Mouse (Mus musculus): ENCODE data around the gene Kif1bp. TPM values are rescaled to one million over a fixed set of nuclear protein-coding genes. Genes with fewer than 3 reads are reported as not detected.
A peak's percentile ranks its signal among the peaks of the same experiment; 100 is the strongest.
"Not testable (repeated sequence)": the region's sequence is repeated elsewhere in the genome, so short reads cannot be mapped to it uniquely, and the experiment has no call there.

Gene Kif1bp
- polyA plus RNA-seq (2016; fragmentation: Nextera tagmentation; extraction: Ambion mirVana) = 61.1 and 61.4 TPM in 2 replicates

DNA sequence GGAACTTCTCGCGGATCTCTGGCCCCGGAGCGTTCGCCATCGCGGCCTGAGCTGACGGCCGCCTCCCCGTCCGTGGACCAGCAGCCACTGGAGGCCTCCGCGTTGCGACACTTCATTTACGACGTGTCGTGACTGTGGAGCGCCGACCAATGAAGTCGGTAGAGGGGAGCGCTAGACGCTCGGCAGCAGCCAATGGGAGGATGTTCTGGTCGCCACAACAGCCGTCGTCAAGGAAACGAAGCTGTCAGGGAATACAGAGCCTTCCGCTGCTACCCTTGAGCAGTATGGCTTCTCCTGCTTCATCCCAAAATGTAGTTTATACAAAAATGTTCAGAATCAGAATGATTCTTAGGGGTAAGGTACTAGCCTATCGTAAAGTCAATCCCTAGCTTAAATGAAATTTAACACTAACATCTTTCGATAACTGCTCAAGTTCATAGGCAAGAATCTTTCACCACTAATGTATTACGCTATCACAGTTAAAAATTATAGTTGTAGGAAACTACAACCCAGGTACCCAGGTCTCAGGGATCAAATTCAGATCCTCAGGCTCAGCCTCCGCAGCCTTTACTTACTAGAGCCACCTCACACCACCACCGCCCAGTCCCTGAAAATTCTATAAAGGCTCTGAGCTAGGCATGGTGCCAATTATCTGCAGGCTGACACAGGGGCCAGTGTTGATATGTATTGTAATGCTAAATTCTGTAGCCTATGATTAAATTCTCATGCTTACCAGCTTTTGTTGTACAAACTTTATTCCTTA is at the start of gene Kif1bp:
Gene Kif1bp (minus strand): TSS at position 120 of the 763 bp plus-strand sequence.
- Histone ChIP-seq H3K9ac (peak within 1 kb of the TSS; percentile 87), H3K36me3 (replicated peaks) (peaks cover 50% of the 10 kb centered on the region), H3K27me3 (no peaks in the 10 kb centered on the region), H3K9me3 (no peaks in the 10 kb centered on the region), H3K4me1 (peaks cover 13% of the 10 kb centered on the region), H3K4me2 (peak within 1 kb of the TSS; percentile 94), H3K4me3 (replicated peaks) (peak within 1 kb of the TSS; percentile 95), H3K27ac (peak within 1 kb of the TSS; percentile 84)
- WGBS = 5% methylated on average over 33 of the region's 33 CpGs
- peak; percentile 100 for ATAC-seq (ENCODE audit: low FRiP score)

DNA sequence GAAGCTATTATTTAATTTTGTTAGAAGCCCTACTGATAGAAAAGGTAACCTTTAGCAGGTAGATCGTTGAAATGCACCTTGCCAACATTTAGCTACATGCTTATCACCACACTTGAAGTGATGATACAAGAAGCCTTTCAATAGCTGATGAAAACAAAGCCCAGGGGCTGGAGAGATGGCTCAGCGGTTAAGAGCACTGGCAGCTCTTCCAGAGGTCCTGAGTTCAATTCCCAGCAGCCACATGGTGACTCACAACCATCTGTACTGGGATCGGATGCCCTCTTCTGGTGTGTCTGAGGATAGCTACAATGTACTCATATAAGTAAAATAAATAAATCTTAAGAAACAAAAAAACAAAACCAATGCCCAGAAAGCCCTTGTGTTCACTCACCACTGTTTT is 25.9 kb upstream of the Kif1bp start:
- WGBS = 84% methylated on average over 3 of the region's 3 CpGs
- Histone ChIP-seq H3K9me3 (no peaks in the 10 kb centered on the region), H3K4me3 (replicated peaks) (no peak overlapping the region), H3K9ac (no peak overlapping the region), H3K4me2 (no peak overlapping the region), H3K36me3 (replicated peaks) (no peaks in the 10 kb centered on the region), H3K27me3 (no peaks in the 10 kb centered on the region), H3K4me1 (peaks cover 19% of the 10 kb centered on the region), H3K27ac (no peak overlapping the region)
- ATAC-seq (ENCODE audit: low FRiP score) = no peak

DNA sequence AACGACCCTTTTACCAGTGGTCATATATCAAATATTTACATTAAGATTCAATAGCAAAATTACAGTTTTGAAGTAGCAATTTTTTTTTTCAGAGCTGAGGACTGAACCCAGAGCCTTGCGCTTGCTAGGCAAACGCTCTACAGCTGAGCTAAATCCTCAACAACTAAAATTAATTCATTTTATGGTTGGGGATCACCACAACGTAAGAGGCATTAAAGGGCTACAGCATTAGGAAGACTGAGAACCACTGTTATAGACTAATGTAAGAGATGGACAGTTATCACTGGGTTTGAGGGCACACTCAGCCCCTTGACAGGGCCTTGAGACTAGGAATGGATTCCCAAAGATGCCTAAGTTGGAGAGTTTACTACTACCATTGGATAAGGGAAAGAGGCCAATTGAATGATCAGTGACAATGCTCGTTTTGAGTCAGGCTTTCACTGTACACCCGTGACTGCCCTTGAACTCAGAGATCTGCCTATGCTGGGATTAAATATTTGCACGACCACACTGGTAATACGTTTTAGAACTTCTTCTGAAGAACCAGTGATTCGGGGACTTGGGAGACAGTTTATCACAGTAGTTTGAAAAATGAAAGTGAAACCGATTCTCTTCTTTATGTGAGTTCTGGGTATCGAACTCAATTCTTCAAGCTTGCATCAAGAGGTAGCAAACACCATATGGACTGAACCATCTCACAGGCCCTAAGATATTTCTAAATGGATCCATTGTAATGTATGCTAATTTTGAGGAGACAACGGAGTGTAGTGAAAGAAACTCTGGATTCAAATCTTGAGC is 25.2 kb upstream of the Kif1bp start:
- no peak for ATAC-seq (ENCODE audit: low FRiP score)
- H3K36me3 ChIP-seq (replicated peaks) = peaks cover 4% of the 10 kb centered on the region
- H3K9ac ChIP-seq = no peak overlapping the region
- H3K27ac ChIP-seq = no peak overlapping the region
- H3K4me3 ChIP-seq (replicated peaks) = 0 out of 2 replicates have a peak overlapping the region, but pooled peaks have one; percentile 93
- no peaks in the 10 kb centered on the region for H3K27me3 ChIP-seq
- H3K4me1 ChIP-seq = peaks cover 19% of the 10 kb centered on the region
- peak overlapping the region; percentile 95; the same call in 1 of the 2 replicates for H3K4me2 ChIP-seq
- H3K9me3 ChIP-seq = no peaks in the 10 kb centered on the region
- WGBS = 90% methylated on average over 12 of the region's 12 CpGs

DNA sequence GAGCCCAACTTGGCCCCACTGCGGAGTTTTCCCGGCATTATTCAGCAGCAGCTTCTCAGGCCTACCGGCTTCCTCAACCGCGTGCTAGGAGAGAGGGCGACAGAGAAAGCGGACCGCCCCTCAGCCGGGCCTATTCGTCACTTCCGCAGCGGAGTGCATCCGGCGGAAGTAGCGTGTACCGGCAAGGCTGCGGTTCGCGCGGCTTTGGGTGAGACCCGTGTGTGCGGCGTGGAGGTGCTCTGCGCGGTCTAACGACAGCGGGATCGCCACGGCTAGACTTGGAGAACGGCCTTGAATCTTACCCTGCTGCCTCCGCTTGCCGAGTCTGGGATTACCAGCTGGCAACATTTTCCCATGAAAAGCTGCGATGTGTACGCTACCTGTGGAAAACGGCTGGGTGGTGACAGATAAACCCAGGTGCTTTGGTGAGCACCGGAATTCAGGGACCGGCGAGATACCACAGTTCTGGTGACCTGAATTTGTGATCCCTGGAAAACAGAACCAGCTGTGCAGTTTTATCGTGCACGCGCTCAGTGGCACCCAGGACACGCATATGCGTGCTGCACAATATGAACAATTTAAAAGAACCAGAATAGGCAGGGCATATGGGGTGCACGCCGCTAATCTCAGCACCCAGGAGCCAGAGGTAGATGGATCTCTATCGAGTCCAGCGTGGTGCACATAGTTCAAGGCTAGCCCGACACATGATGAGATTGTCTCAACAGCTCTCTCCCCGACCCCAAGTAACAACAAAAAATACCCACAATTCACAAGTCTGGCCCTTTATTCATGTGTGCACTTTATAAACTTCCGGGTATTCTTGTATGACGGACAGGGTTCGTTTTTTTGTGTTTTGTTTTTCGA is 24.2 kb upstream of the Kif1bp start, which contains the start of gene Ddx21:
Gene Ddx21 (minus strand): TSS at position 105 of the 864 bp plus-strand sequence.
- peak within 1 kb of the TSS; percentile 82 for H3K9ac ChIP-seq
- H3K4me1 ChIP-seq = peaks cover 19% of the 10 kb centered on the region
- peak; percentile 98 for ATAC-seq (ENCODE audit: low FRiP score)
- 6% methylated on average over 53 of the region's 53 CpGs for WGBS
- H3K36me3 ChIP-seq (replicated peaks) = peaks cover 14% of the 10 kb centered on the region
- peak within 1 kb of the TSS; percentile 71 for H3K27ac ChIP-seq
- peak within 1 kb of the TSS; percentile 95 for H3K4me2 ChIP-seq
- no peaks in the 10 kb centered on the region for H3K27me3 ChIP-seq
- H3K4me3 ChIP-seq (replicated peaks) = peak within 1 kb of the TSS; percentile 93
- no peaks in the 10 kb centered on the region for H3K9me3 ChIP-seq

DNA sequence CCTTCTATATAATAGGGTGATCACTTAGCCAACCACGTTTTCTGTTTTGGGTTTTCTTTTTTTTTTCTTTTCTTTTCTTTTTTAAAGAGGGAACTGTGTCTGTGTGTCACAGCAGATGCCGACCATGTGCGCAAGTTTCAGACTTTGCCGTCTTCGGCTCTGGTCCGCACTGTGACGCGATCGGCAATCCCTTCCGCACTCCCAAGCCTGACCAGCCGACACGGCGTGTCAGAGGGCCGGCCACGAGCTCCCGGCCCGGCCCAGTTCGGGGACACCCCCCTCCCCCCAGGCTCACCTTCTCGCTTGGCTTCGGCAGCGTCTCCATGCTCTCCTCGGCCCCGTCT is 23.5 kb upstream of the Kif1bp start:
- Histone ChIP-seq H3K4me1 (peaks cover 19% of the 10 kb centered on the region), H3K27me3 (no peaks in the 10 kb centered on the region), H3K36me3 (replicated peaks) (peaks cover 19% of the 10 kb centered on the region), H3K9ac (peak overlapping the region; percentile 82), H3K4me2 (peak overlapping the region; percentile 95), H3K27ac (peak overlapping the region; percentile 71), H3K9me3 (no peaks in the 10 kb centered on the region), H3K4me3 (replicated peaks) (peak overlapping the region; percentile 93)
- WGBS = under 1% methylated on average over 23 of the region's 23 CpGs
- ATAC-seq (ENCODE audit: low FRiP score) = peak; percentile 84

DNA sequence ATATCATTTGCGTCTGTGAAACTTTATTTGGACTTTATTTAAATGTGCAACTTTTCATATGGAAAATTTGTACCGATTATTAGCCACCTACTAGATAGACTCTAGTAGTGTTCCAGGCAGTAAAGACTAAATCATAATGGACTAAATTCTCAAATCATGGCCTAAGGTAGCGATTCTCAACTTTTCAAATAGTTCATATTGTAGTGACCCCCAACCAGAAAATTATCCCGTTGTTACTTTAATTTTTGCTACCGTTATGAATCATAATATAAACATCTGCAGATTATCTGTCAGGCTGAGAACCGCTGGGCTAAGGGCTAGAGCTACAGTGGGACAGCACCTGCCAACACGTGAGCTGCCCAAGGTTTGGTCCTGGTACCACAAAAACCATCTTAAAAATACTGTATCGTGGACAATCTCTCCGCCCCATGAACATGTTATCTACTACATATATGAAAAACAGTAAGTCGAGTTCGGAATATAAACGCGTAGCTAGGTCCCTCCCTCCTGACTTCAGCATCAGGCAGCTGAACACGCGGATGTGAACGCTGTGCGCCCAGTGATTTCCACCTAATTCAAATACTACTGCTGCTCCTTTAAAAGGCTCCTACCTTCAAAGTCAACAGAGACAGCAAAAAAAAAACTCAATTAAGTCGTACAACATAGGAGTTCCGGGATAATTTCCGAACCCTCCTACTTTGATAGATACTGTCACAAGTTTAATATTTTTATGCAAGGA is 23.0 kb upstream of the Kif1bp start:
- H3K9ac ChIP-seq = peak overlapping the region; percentile 82
- peak overlapping the region; percentile 95 for H3K4me2 ChIP-seq
- H3K36me3 ChIP-seq (replicated peaks) = peaks cover 23% of the 10 kb centered on the region
- WGBS = 13% methylated on average over 20 of the region's 20 CpGs
- H3K4me3 ChIP-seq (replicated peaks) = peak overlapping the region; percentile 93
- H3K27me3 ChIP-seq = no peaks in the 10 kb centered on the region
- no peak for ATAC-seq (ENCODE audit: low FRiP score)
- no peak overlapping the region for H3K27ac ChIP-seq
- peaks cover 19% of the 10 kb centered on the region for H3K4me1 ChIP-seq
- no peaks in the 10 kb centered on the region for H3K9me3 ChIP-seq

DNA sequence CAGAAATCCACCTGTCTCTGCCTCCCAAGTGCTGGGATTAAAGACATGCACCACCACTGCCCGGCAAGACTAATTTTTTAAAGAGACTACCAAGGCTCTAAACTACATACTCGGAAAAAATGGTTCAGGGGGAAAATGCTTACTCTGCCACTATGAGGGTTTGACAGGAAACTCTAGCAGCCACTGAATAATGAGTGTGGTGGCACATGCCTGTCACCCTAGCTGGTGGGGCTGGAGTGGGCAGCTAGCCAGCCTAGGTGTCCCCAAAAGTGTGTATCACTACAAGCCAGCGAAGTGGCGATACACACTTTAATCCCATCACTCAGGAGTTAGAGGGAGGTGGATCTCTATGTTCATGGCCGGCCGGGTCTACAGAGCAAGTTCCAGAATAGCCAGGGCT is 21.8 kb upstream of the Kif1bp start:
- Histone ChIP-seq H3K9me3 (no peaks in the 10 kb centered on the region), H3K4me3 (replicated peaks) (no peak overlapping the region), H3K27ac (no peak overlapping the region), H3K36me3 (replicated peaks) (peaks cover 33% of the 10 kb centered on the region), H3K9ac (no peak overlapping the region), H3K4me1 (peaks cover 19% of the 10 kb centered on the region), H3K4me2 (no peak overlapping the region), H3K27me3 (no peaks in the 10 kb centered on the region)
- WGBS = 92% methylated on average over 6 of the region's 6 CpGs
- ATAC-seq (ENCODE audit: low FRiP score) = no peak

DNA sequence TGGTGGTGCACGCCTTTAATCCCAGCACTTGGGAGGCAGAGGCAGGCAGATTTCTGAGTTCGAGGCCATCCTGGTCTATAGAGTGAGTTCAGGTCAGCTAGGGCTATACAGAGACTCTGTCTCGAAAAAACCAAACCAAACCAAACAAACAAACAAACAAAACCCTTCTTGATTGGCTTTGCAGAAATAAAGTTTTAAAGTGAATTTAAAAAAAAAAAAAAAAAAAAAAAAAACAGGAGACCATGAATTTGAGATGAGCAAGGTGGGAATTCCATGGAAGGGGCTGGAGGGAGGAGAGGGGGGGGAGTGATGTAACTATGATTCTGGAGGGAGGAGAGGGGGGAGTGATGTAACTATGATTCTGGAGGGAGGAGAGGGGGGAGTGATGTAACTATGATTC is 21.1 kb upstream of the Kif1bp start:
- H3K4me2 ChIP-seq; H3K9me3 ChIP-seq; H3K27ac ChIP-seq; H3K27me3 ChIP-seq; H3K4me3 ChIP-seq (replicated peaks); H3K9ac ChIP-seq; ATAC-seq (ENCODE audit: low FRiP score): not testable (repeated sequence)
- Histone ChIP-seq H3K4me1 (peaks cover 19% of the 10 kb centered on the region), H3K36me3 (replicated peaks) (peaks cover 41% of the 10 kb centered on the region)
- WGBS = 97% methylated on average over 3 of the region's 3 CpGs

DNA sequence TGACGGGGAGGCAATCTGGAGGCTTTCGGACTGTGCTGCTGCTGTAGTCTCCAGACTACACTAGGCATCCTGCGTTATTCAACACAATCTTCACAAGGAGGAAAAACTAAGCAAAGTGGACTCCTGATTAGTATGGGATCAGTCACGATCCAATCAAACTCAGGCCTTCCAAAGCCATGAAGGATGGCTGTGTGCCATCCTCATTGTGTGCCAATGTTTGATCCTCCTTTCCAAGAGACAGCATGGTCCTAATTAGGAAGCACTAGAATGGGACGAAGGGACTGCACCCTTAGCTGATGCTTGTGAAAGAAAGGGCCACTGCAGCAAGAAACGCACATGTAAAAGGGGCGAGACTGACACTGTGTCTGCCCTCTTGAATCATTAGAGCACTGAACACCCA is 14.2 kb upstream of the Kif1bp start:
- WGBS = 87% methylated on average over 7 of the region's 7 CpGs
- no peaks in the 10 kb centered on the region for H3K27me3 ChIP-seq

DNA sequence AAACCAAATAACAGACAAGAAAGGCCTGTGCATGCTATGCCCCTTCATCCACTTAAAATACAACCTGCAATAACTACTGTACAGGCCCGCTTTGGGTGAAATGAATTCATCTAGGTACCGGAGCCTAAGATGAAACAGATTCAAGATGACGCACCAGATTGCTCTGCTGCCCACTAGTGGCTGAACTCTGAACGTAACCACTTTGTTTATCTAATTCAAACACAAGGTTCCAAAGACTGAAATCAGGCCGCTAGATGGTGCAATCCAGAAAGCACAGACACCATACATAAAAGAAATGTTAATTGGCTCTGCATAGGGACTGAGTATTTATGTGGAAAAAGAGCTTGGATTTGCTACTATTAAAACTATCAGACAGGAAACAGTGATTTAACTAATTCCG is 11.9 kb upstream of the Kif1bp start:
- Histone ChIP-seq H3K27ac (no peak overlapping the region), H3K36me3 (replicated peaks) (peaks cover 94% of the 10 kb centered on the region), H3K9me3 (no peaks in the 10 kb centered on the region), H3K4me3 (replicated peaks) (no peak overlapping the region), H3K4me2 (no peak overlapping the region), H3K9ac (no peak overlapping the region), H3K27me3 (no peaks in the 10 kb centered on the region), H3K4me1 (no peaks in the 10 kb centered on the region)
- peak; percentile 75; the same call in 1 of the 2 replicates for ATAC-seq (ENCODE audit: low FRiP score)
- WGBS = 37% methylated on average over 6 of the region's 6 CpGs

More for the DNA sequence above, 14.2 kb upstream of the Kif1bp start:
- peaks cover 92% of the 10 kb centered on the region for H3K36me3 ChIP-seq (replicated peaks)
- no peaks in the 10 kb centered on the region for H3K9me3 ChIP-seq
- H3K4me3 ChIP-seq (replicated peaks) = no peak overlapping the region
- H3K4me2 ChIP-seq = no peak overlapping the region
- H3K4me1 ChIP-seq = no peaks in the 10 kb centered on the region
- H3K27ac ChIP-seq = no peak overlapping the region
- no peak for ATAC-seq (ENCODE audit: low FRiP score)
- no peak overlapping the region for H3K9ac ChIP-seq

DNA sequence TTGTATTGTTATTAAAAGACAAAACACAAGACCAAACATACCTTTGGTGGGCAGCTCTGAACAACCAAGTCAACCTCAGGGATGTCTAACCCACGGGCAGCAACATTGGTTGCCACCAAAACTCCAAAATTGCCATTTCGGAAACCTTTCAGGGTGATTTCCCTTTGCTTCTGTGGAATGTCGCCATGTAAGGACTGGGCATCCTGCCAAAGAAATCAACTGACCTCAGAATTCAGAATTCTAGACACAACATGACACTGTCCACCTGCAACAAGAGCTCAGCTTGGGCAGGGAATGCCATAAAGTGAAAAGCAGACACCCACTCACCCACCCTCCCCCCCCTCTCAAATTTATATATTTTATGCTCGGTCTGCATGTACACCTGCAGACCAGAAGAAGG is 10.4 kb upstream of the Kif1bp start:
- 86% methylated on average over 4 of the region's 4 CpGs for WGBS

More for the DNA sequence above, 10.4 kb upstream of the Kif1bp start:
- Histone ChIP-seq H3K4me1 (no peaks in the 10 kb centered on the region), H3K27me3 (no peaks in the 10 kb centered on the region), H3K4me3 (replicated peaks) (no peak overlapping the region), H3K4me2 (no peak overlapping the region), H3K9ac (no peak overlapping the region), H3K9me3 (no peaks in the 10 kb centered on the region), H3K27ac (no peak overlapping the region), H3K36me3 (replicated peaks) (peaks cover 94% of the 10 kb centered on the region)
- ATAC-seq (ENCODE audit: low FRiP score) = no peak
